ENCODE assay signal across 8 mouse cellular contexts in genomic region chr9:22389021-22389476, GRCm38 (mm10). TPM values are rescaled to one million over a fixed set of nuclear protein-coding genes. Genes with fewer than 3 reads are reported as not detected.
A peak's percentile ranks its signal among the peaks of the same experiment; 100 is the strongest.
DNase-seq lines count a peak whose midpoint lies in the region; ATAC-seq and TF ChIP-seq lines count a peak whose summit lies in the region.

Anln (minus strand) TSS chr9:22389188.

- H3K4me1 ChIP-seq in E14TG2a.4 (replicated peaks; ENCODE audit: low read depth, low read length) = peaks cover 66% of the 10 kb centered on the region
- peaks cover 3% of the 10 kb centered on the region for H3K4me1 ChIP-seq in forebrain, embryonic 11.5 days (replicated peaks; ENCODE audit: control insufficient read depth, insufficient read depth, low read length)
- peaks cover 14% of the 10 kb centered on the region for H3K4me1 ChIP-seq in heart, embryonic 16.5 days (ENCODE audit: control insufficient read depth, insufficient read depth, low read length)
- H3K4me1 ChIP-seq in liver, embryonic 13.5 days (replicated peaks) = peaks cover 47% of the 10 kb centered on the region
- H3K4me1 ChIP-seq in stomach, embryonic 14.5 days (ENCODE audit: control insufficient read depth, insufficient read depth, low read length) = peaks cover 16% of the 10 kb centered on the region; the same call in 1 of the 2 replicates

- peak within 1 kb of the TSS; percentile 89 for H3K27ac ChIP-seq in forebrain, embryonic 11.5 days (ENCODE audit: low read depth, low read length)
- H3K27ac ChIP-seq in heart, embryonic 16.5 days (ENCODE audit: low read length) = peak within 1 kb of the TSS; percentile 94
- peak within 1 kb of the TSS; percentile 98 for H3K27ac ChIP-seq in liver, embryonic 13.5 days
- H3K27ac ChIP-seq in stomach, embryonic 14.5 days (ENCODE audit: low read length) = peak within 1 kb of the TSS; percentile 93

- TF ChIP-seq CTCF in E14TG2a.4 (conservative IDR thresholded peaks at IDR 0.05; ENCODE audit: low read length) = no peak

- H3K27me3 ChIP-seq in E14TG2a.4 (ENCODE audit: insufficient read depth, low read length) = no peaks in the 10 kb centered on the region
- no peaks in the 10 kb centered on the region for H3K27me3 ChIP-seq in forebrain, embryonic 11.5 days (ENCODE audit: control insufficient read depth, insufficient read depth, low read length)
- H3K27me3 ChIP-seq in heart, embryonic 16.5 days (ENCODE audit: control insufficient read depth, insufficient read depth, low read length) = no peaks in the 10 kb centered on the region
- H3K27me3 ChIP-seq in liver, embryonic 13.5 days = no peaks in the 10 kb centered on the region
- H3K27me3 ChIP-seq in stomach, embryonic 14.5 days (ENCODE audit: control insufficient read depth, insufficient read depth, low read length) = no peaks in the 10 kb centered on the region

- H3K9ac ChIP-seq in forebrain, embryonic 11.5 days (ENCODE audit: low read length) = peak within 1 kb of the TSS; percentile 93
- H3K9ac ChIP-seq in heart, embryonic 16.5 days (ENCODE audit: low read length) = peak within 1 kb of the TSS; percentile 96
- peak within 1 kb of the TSS; percentile 99 for H3K9ac ChIP-seq in liver, embryonic 13.5 days
- H3K9ac ChIP-seq in stomach, embryonic 14.5 days (replicated peaks; ENCODE audit: low read depth, low read length) = peak within 1 kb of the TSS; percentile 75

- H3K9me3 ChIP-seq in E14TG2a.4 (ENCODE audit: low read length) = no peaks in the 10 kb centered on the region
- H3K9me3 ChIP-seq in forebrain, embryonic 11.5 days (ENCODE audit: control insufficient read depth, low read length) = no peaks in the 10 kb centered on the region
- H3K9me3 ChIP-seq in heart, embryonic 16.5 days (replicated peaks; ENCODE audit: control insufficient read depth, low read length) = no peaks in the 10 kb centered on the region
- no peaks in the 10 kb centered on the region for H3K9me3 ChIP-seq in liver, embryonic 13.5 days (replicated peaks)
- no peaks in the 10 kb centered on the region for H3K9me3 ChIP-seq in stomach, embryonic 14.5 days (ENCODE audit: control insufficient read depth, low read depth, low read length)

- peaks cover 24% of the 10 kb centered on the region for H3K36me3 ChIP-seq in E14TG2a.4 (ENCODE audit: insufficient read depth, low read length)
- H3K36me3 ChIP-seq in forebrain, embryonic 11.5 days (ENCODE audit: control insufficient read depth, insufficient read depth, low read length) = no peaks in the 10 kb centered on the region
- no peaks in the 10 kb centered on the region for H3K36me3 ChIP-seq in heart, embryonic 16.5 days (ENCODE audit: control insufficient read depth, insufficient read depth)
- peaks cover 15% of the 10 kb centered on the region for H3K36me3 ChIP-seq in liver, embryonic 13.5 days
- no peaks in the 10 kb centered on the region for H3K36me3 ChIP-seq in stomach, embryonic 14.5 days (ENCODE audit: control insufficient read depth, insufficient read depth, low read length)

- peak; percentile 81 for DNase-seq in c-Kit-positive CD71-positive TER-119-negative erythroid progenitor cells, embryonic 14.5 days (ENCODE audit: low read depth)
- peak; percentile 98 for DNase-seq in forebrain, embryonic 11.5 days (ENCODE audit: low spot score)
- DNase-seq in kidney, postnatal 25 days = peak; percentile 95 to 96
- DNase-seq in liver, embryonic 13.5 days = peak; percentile 91
- DNase-seq in natural killer cell, adult 2 months (ENCODE audit: low spot score in 2 of 2) = peak; percentile 87 to 91

- ATAC-seq in forebrain, embryonic 11.5 days (replicated peaks; ENCODE audit: low FRiP score) = peak; percentile 96
- ATAC-seq in heart, embryonic 16.5 days (replicated peaks; ENCODE audit: extremely low read depth, insufficient read depth, low FRiP score) = peak; percentile 94
- peak; percentile 95 for ATAC-seq in liver, embryonic 13.5 days (ENCODE audit: low read depth)
- ATAC-seq in stomach, embryonic 14.5 days (ENCODE audit: insufficient number of reproducible peaks, insufficient read depth, low FRiP score, low read depth) = peak; percentile 96

- peak within 1 kb of the TSS; percentile 83 for H3K4me2 ChIP-seq in forebrain, embryonic 11.5 days (ENCODE audit: low read depth, low read length, severe bottlenecking)
- peak within 1 kb of the TSS; percentile 88 for H3K4me2 ChIP-seq in heart, embryonic 16.5 days (ENCODE audit: low read depth, low read length)
- H3K4me2 ChIP-seq in liver, embryonic 13.5 days = peak within 1 kb of the TSS; percentile 97
- peak within 1 kb of the TSS; percentile 76 for H3K4me2 ChIP-seq in stomach, embryonic 14.5 days (replicated peaks; ENCODE audit: low read depth, low read length)

- WGBS in forebrain, embryonic 11.5 days = under 1% methylated on average over 40 of the region's 44 CpGs
- 0% methylated on average over 43 of the region's 44 CpGs for WGBS in heart, embryonic 16.5 days
- WGBS in liver, embryonic 13.5 days (ENCODE audit: insufficient replicate concordance) = 0% methylated on average over 44 of the region's 44 CpGs
- under 1% methylated on average over 42 of the region's 44 CpGs for WGBS in stomach, embryonic 14.5 days

- H3K4me3 ChIP-seq in E14TG2a.4 (replicated peaks; ENCODE audit: low read length) = peak within 1 kb of the TSS; percentile 98
- peak within 1 kb of the TSS; percentile 83 for H3K4me3 ChIP-seq in forebrain, embryonic 11.5 days (ENCODE audit: low read depth, low read length)
- peak within 1 kb of the TSS; percentile 95 for H3K4me3 ChIP-seq in heart, embryonic 16.5 days (ENCODE audit: low read length)
- peak within 1 kb of the TSS; percentile 98 for H3K4me3 ChIP-seq in liver, embryonic 13.5 days (replicated peaks)
- peak within 1 kb of the TSS; percentile 93 for H3K4me3 ChIP-seq in stomach, embryonic 14.5 days (ENCODE audit: low read depth, low read length)

RNA-seq across cellular contexts. Expression of gene Anln, which starts in this region (rescaled TPM):
- 48.9 and 49.7 TPM in 2 replicates for polyA plus RNA-seq in forebrain, embryonic 11.5 days (2014; fragmentation: Nextera tagmentation; extraction: Ambion mirVana)
- 53.7 and 54.6 TPM in 2 replicates for polyA plus RNA-seq in heart, embryonic 16.5 days (2015; fragmentation: Nextera tagmentation; extraction: Ambion mirVana)
- 23.1 and 31.6 TPM in 2 replicates for polyA plus RNA-seq in liver, embryonic 13.5 days (2015; fragmentation: Nextera tagmentation; extraction: Ambion mirVana)
- 64.0 and 64.7 TPM in 2 replicates for polyA plus RNA-seq in stomach, embryonic 14.5 days (2014; fragmentation: Nextera tagmentation; extraction: Ambion mirVana)

Comparison
In these comparisons a context has a peak if more than half of its experiments do, and no peak if none do; other contexts are left out.
1. Peak in every context shown above with its lines: DNase-seq, ATAC-seq, H3K4me3 ChIP-seq and H3K27ac ChIP-seq.